Mouse (Mus musculus): Measurements from ENCODE around the gene D6Wsu163e. TPM values are rescaled to one million over a fixed set of nuclear protein-coding genes. Genes with fewer than 3 reads are reported as not detected.

D6Wsu163e gene
- total RNA-seq (2021), result 10 to 100 TPM; 12.9 to 14.4 TPM
- long read RNA-seq, experiment 1, transcript D6Wsu163e-201 (14 exons, 2,501 nt), result major isoform, 7 of 13 reads
- long read RNA-seq, experiment 1, partial matches to known transcripts, result 0 of 13 reads
- long read RNA-seq, experiment 1, other reads (novel, unspliced or antisense), result 4 of 13 reads
- long read RNA-seq, experiment 2, transcript D6Wsu163e-201 (14 exons, 2,501 nt), result major isoform, 8 of 18 reads
- long read RNA-seq, experiment 2, partial matches to known transcripts, result 2 of 18 reads
- long read RNA-seq, experiment 2, other reads (novel, unspliced or antisense), result 7 of 18 reads

- peak; percentile 89 to 96 for DNase-seq (ENCODE audit: low spot score in 2 of 2)
These were observed at the start of gene D6Wsu163e, which contains the start of gene Rad51ap1 for GRCm38 (mm10) chr6:126939487-126940171. D6Wsu163e (plus strand) TSS chr6:126939962. Rad51ap1 (minus strand) TSS chr6:126939587.

DNA sequence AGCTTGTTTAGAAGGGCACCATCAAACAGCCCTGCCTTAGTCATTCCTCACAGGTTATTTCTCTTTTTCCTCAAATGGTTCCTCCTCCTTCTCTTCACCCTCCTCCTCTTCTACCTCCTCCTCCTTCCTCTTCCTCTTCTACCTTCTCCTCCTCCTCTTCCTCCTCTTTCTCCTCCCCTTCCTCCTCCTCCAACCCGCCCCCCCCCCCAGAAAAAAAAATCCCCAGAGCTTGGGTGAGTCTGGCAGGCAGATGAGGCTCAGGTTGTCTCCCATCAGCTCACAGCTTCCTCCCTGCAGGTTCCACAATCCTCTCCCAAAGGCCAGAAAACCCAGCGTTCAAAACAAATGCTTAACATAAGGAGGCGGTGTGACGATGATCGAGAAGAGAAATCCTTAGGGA lies 32.4 kb upstream of the D6Wsu163e start:
- DNase-seq (ENCODE audit: low spot score in 2 of 2), result no peak

DNA sequence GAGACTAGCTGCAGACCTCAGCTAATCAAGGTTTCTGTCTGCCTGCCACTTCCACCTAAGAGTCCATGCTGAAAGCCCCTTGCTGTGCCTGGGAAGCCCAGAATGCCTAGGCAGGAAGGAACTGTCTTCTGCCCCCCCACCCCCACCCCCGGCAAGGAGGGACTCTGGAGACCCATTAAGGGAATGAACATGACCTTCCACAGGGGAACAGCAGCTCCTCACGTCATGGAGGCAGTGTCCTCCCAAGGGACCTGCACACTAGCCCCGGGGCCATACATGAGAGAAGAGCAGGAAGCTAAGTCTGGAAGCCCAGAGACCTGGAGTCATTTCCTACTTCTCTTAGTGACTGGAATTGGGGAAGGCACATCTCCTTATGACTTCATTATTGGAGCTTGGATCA lies 31.9 kb upstream of the D6Wsu163e start:
- DNase-seq (ENCODE audit: low spot score in 2 of 2), result no peak

GRCm38 (mm10) chr6:126910727-126911126 lies 29.0 kb upstream of the D6Wsu163e start:
- no peak for DNase-seq (ENCODE audit: low spot score in 2 of 2)

- no peak for DNase-seq (ENCODE audit: low spot score in 2 of 2)
These were observed 24.8 kb upstream of the D6Wsu163e start for GRCm38 (mm10) chr6:126914928-126915327.

- peak in 1 of 2 experiments; percentile 22 for DNase-seq (ENCODE audit: low spot score in 2 of 2)
These were observed 18.5 kb upstream of the D6Wsu163e start, which contains the start of gene Dyrk4 for GRCm38 (mm10) chr6:126921111-126921881. Dyrk4 (minus strand) TSS chr6:126921839.

DNA sequence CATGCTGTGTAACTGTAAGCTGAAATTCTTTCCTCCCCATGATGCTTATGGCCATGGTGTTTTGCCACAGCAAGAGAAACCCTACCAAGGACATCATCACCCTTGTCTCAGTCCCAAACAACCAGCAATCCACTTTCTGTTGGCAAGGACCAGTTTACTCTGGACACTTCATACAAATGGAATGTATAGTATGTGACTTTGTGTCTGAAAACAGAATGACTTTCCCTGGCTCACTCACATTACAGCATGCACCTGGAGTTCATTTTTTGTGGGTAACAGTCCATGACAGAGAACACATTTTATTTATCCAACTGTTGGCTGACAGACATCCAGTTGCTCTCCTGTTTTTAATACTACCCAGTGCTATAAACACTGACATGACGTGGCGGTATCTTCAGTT lies 6.9 kb upstream of the D6Wsu163e start:
- no peak for DNase-seq (ENCODE audit: low spot score in 2 of 2)

GRCm38 (mm10) chr6:126938047-126938446 lies 1.7 kb upstream of the D6Wsu163e start:
- DNase-seq (ENCODE audit: low spot score in 2 of 2), result no peak

DNA sequence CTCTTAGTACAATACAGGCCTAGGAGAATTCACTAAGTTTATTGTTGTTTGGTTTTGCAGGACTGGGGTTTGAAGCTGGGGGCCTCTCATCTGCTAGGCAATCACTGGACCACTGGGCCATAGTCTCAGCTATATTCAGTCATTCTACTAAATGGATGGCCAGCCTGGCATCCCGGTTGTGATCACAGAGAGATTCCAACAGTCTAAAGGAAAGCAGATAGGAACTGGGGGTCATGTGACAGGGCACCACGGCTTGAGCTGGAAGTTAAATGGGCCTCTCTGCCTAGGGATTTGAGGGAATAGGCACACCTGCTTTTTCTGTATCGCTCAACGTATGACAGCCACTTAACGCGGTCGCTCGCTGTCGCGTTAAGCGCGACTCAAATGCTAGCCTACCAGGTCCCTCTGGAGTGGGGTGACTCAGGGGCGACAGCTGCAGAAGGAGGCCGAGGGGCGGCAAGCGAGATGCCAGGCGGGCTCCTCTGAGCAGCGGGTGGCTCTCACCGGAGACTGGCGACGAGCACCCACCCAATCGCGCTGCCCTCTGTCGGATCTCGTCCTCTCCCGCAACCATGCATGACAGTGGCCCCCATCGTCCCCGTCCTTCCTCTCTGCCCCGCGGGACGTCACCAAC lies 792 bp upstream of the D6Wsu163e start:
- DNase-seq (ENCODE audit: low spot score in 2 of 2), result no peak

GRCm38 (mm10) chr6:126940451-126940850 lies 689 bp downstream of the D6Wsu163e start:
- no peak for DNase-seq (ENCODE audit: low spot score in 2 of 2)

GRCm38 (mm10) chr6:126948336-126948735 lies 8.6 kb downstream of the D6Wsu163e start:
- no peak for DNase-seq (ENCODE audit: low spot score in 2 of 2)

DNA sequence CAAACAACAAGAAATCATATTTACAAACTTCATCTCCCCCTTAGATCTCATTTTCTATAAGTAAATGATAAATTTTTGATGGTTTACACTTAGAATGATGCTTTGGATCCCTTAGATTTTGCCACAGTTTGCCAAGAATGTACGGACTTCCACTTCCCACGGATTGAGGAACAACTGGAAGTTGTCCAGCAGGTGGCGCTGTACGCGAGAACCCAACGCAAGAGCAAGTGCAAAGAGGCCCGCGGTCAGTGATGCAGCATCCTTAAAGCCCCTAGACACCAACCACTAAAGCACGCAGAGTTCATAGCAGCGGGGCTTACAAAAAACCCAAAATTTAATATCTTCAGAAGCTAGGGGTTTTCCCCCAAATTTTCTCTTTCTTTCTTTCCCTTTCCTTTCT lies 16.0 kb downstream of the D6Wsu163e start:
- peak; percentile 58 to 82 for DNase-seq (ENCODE audit: low spot score in 2 of 2)

DNA sequence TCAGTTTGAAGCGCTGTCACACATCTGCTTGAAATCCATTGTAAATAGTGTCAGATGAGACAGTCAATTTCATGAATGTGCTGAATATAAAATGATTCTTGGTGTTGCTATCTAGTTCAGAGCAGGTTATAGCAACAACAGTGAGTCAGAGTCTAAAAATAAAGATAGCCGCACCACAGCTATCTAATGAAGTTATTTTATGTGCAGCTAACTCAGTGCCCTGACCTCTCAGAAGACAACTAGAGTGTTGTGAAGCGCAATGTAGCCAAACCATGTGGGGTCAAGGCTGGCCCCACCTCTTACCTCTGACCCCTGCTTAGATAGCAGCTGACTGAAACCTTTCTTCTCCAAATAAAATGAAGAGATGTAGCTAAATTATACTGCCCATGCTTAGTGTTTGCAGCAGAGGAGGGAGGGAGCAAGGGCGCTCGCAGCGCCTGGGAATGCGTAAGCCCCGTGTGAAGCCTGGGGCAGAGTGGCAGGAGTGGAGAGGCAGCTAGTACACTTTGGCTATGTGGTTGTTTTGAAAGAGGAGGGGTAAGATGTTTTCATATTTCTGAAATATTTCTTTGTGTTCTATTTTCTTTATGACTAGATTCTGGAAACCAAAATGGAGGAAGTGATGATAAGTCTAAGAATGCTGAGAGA lies 21.7 kb downstream of the D6Wsu163e start:
- DNase-seq (ENCODE audit: low spot score in 2 of 2), result no peak

GRCm38 (mm10) chr6:126962709-126963108 lies 22.9 kb downstream of the D6Wsu163e start:
- no peak for DNase-seq (ENCODE audit: low spot score in 2 of 2)

DNA sequence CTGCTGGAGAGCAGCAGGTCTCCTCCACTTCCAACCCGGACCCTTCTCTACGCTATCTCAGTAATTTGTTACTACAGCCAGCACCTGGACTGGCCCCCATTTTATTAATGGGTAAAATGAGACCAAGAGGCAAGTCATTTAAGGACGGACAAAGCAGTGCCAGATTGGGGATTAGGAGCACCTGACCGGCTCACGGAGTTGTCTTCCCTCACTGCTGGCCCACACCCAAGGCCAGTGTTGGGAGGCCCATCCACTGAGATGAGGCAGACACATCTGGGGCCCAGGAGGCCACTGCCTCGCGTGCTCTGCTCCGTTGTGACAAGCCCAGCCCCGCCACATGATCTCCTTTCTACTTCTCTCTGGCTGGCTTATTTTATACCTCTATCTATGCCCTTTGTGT lies 23.7 kb downstream of the D6Wsu163e start:
- no peak for DNase-seq (ENCODE audit: low spot score in 2 of 2)

DNA sequence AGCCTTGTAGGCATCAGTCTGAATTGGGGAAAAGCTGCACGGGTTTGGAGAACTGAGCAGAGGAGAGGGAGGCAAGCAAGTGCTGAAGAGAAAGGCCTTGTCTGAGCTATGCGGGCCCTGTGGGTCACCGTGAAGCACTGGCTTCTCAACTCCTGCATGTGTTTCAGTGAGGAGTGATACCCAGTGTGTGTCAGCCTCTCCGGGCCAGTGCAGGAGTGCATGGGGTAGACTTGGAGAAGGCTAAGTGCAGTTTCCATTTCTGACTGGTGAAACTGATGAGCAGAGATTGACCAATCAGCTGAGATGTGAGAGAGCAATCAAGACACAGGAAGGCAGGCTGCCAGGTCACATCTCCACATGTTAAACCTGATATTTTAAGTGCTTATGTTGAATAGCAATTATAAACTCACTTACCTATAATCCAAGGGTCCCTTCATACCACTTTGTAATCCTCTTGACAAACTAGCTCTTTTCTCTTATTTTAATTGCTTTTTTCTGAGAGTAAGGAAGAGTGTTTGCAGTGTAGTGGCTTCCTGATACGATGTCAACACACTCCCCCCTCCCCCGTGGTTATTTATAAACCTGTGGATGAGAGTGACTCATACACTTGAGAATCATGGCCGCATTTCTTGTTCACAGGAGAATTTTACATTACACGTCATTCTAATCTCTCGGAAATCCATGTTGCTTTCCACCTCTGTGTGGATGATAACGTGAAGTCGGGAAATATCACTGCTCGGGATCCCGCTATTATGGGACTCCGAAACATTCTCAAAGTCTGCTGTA lies 26.7 kb downstream of the D6Wsu163e start:
- no peak for DNase-seq (ENCODE audit: low spot score in 2 of 2)

DNA sequence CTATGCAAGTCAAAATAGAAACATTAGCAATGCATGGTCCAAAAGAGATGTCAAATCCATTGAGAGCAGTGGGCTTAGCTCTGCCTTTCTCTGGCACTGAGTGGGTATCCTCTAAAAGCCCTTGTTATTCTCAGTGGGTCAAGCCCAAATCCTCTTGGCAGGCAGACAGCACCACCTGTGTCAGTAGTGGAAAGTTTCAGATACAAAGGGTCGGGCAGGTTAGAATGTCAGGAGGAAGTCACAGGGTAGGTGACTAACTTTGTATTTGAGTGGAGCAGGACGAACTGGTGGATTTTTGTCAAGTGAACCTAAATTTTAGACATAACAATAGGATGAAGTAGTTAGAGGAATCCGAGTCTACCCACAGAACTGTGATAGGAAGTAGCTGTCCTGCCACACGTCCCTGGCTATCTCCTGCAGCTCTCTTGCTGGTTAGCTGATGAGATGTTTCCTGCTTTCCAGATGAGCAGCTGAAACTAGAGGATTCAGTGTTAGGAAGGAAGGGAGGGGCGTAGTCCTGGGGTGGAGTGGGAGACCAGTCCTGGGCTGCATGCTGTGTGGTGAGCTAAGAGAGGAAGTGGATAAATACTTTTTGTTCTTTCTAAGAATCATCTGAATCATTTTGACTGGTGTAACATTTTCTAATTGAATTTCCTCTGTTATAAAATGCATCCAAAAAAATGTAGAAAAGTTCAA lies 41.9 kb downstream of the D6Wsu163e start:
- no peak for DNase-seq (ENCODE audit: low spot score in 2 of 2)

DNA sequence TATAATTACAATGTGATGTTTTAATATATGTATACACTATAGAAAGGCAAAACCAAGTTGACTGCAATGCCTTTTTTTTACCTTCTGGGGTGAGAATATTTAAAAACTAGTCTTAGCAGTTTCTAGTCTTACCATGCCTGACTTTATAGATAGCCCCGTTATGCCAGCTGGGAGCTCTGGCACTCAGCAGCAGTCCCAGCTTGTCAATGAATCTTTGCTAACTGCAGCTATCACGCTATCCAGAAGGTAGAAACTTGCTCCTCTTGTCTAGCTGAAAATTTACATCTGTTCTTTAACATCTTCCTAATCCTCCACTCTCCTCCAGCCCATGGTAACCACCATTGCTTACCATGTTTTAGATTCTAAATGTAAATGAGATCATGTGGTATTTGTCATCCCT lies 53.9 kb downstream of the D6Wsu163e start:
- no peak for DNase-seq (ENCODE audit: low spot score in 2 of 2)

DNA sequence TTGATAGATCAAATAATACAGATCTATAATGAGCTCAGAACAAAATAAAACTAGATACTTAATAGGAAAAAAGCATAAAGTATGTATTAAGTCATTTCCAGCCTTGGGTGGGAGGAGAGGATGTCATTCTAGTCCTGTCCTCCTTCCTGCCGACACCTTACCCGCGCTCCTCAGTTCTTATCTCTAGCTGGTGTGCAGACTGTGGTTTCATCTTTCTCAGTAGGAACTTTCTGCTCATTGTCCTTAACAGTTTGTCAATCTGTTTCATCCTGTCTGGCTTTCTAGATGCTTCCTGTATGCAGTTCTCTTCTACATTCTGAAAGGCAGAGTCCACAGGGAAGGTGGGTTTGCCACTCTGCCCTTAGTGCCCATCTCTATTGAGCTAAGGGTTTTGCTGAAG lies 55.7 kb downstream of the D6Wsu163e start:
- DNase-seq (ENCODE audit: low spot score in 2 of 2), result no peak
